Mouse (Mus musculus): ENCODE measurements around the gene Slc41a2. TPM values are rescaled to one million over a fixed set of nuclear protein-coding genes. Genes with fewer than 3 reads are reported as not detected.
A peak's percentile ranks its signal among the peaks of the same experiment; 100 is the strongest.

Gene Slc41a2
- total RNA-seq, 4 experiments from 2014 or later = 0.88 to 2.9 (median 1.9) TPM

- no peak for DNase-seq (ENCODE audit: low spot score)
Measured at GRCm38 (mm10) chr10:83320396-83320795, 17.3 kb downstream of the Slc41a2 start.

GRCm38 (mm10) chr10:83313033-83313432 is 24.6 kb downstream of the Slc41a2 start:
- no peak for DNase-seq (ENCODE audit: low spot score)

DNA sequence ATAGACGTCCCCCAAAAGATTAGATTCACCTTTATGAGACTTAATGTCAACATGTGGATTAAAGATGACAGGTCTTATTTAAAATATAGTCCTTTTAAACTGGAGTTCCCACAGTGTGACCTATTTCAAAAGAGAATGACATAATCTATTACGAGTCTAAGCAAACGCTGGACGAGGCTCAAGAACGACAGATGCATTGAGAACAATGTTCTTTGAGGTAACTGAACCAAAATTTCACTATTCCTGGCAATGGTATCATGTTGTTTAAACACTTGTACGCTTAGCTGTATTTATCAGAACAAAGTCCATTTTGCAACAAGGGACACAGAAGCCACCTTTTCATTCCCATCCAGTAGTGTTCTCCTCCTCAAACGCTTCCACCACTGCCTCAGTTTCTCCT is 27.3 kb downstream of the Slc41a2 start:
- no peak for DNase-seq (ENCODE audit: low spot score)

- DNase-seq (ENCODE audit: low spot score) = peak; percentile 48
Measured at GRCm38 (mm10) chr10:83301687-83302086, 36.0 kb downstream of the Slc41a2 start.

- no peak for DNase-seq (ENCODE audit: low spot score)
Measured at GRCm38 (mm10) chr10:83301054-83301453, 36.6 kb downstream of the Slc41a2 start.

GRCm38 (mm10) chr10:83297017-83297416 is 40.7 kb downstream of the Slc41a2 start:
- no peak for DNase-seq (ENCODE audit: low spot score)

- no peak for DNase-seq (ENCODE audit: low spot score)
Measured at GRCm38 (mm10) chr10:83294746-83295145, 42.9 kb downstream of the Slc41a2 start.

DNA sequence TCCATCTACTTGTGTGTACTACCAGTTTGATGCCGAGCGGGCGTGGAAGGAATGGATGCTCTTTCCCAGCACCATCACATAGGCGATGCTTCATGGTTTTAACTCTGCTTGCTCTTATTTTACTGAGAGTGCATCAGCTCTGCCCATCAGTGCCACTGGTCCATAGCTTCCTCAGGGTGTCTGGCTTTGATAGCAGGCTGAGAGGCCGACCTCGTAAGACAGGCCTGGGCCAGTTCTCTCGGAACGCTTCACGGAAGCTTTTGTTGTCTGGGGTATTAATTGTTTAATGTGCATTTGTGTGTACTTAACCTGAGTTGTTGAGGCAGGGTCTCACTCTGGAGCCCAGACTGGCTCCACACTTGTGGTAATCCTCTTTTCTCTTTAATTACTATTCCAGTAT is 44.3 kb downstream of the Slc41a2 start:
- DNase-seq (ENCODE audit: low spot score) = no peak

DNA sequence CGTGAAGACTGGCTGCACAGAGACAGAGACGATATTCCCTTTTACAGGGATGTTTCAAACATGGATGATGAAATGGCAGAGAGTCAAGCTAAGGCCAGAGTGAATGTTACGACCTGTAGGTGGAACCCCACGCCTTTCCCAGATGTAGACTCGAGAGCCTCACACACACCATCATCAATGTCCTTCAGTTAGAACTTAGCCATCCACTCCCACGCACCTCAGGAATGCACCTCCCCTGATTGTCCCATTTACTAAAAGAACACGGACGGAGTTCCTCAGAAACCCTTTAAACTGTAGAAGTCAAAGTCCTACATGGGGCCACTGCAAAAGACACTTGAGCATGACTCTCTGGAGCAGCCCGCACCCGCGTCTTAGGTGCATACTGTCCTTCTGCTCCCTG is 46.0 kb downstream of the Slc41a2 start:
- no peak for DNase-seq (ENCODE audit: low spot score)

DNA sequence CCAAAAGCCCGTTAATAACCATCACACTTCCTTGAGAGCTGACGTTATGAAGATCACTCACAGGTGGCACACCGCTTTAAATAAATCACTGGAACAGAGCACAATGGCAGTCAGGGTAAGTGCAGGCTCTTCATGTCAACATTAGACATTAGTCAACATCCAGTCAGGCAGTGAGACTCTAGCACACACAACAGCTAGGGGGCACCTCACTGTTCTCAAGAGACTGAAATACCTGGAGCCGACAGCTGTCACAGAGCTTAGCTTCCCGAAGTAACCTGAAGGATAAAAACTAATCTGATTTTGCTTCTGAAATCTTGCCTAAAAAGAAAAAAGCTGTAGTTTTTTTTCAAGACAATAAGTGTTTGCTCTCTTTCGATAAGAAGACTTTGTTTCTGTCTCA is 49.9 kb downstream of the Slc41a2 start:
- no peak for DNase-seq (ENCODE audit: low spot score)

DNA sequence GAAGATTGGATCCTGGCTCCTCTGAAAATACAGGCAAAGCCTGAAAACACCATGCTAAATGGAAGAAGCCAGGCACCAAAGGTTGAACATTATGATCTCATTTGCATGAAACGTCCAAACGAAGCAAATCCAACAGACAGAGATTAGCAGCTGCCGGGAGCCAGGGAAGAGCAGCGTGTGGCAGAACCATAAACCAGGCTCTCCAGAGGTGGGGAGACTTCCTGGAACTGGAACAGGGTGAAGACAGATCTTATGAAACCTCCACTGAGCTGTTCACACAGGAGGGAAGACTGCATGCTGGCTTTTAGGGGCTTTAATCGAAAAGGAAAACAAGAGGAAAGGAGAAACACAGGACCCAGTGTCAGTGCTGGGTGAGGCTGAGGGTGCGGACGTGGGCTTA is 51.3 kb downstream of the Slc41a2 start:
- DNase-seq (ENCODE audit: low spot score) = no peak

DNA sequence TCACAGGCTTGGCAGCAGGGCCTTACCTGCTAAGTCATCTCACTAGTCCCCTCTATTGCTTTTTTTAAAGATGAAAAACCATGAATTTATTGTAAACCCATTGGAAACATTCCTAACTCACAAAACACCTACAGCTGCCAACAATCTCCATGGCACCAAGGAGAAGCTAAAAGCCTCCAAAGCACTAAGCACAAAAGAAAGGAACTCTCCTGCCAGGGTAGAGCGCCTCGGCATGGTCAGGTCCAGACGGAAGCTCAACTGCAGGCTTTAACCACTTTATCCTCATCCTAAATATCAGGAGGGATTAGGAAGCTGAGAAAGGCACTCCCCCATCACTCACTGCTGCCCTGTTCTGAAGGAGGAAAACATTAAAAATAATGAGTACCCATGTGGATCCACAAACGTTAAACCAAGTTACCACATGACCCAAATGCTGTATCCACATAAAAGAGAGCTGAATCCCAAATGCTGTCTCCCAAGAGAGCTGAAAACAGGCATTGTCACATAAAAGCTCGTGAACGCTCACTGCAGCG is 51.9 kb downstream of the Slc41a2 start:
- no peak for DNase-seq (ENCODE audit: low spot score)

- no peak for DNase-seq (ENCODE audit: low spot score)
Measured at GRCm38 (mm10) chr10:83284916-83285315, 52.8 kb downstream of the Slc41a2 start.

DNA sequence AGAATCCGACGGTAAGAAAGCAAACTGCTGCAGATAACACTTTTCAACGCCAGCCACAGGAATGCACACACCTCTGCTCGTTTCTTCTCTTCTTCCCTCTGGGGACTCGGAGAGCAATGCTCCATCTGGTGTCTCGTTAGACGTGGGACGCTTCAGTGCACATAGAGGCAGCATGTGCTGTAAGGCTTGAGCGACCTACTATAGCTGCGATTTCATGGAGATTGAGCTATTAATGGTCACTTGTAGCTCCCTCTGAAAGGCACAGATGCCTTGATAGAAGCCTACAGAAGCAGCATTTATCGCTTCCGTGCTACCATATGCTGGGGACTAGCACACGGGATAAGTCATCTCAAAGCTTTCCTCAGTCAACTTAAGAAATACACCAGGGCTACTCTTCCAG is 71.0 kb downstream of the Slc41a2 start:
- no peak for DNase-seq (ENCODE audit: low spot score)

GRCm38 (mm10) chr10:83266241-83266640 is 71.4 kb downstream of the Slc41a2 start:
- DNase-seq (ENCODE audit: low spot score) = no peak

DNA sequence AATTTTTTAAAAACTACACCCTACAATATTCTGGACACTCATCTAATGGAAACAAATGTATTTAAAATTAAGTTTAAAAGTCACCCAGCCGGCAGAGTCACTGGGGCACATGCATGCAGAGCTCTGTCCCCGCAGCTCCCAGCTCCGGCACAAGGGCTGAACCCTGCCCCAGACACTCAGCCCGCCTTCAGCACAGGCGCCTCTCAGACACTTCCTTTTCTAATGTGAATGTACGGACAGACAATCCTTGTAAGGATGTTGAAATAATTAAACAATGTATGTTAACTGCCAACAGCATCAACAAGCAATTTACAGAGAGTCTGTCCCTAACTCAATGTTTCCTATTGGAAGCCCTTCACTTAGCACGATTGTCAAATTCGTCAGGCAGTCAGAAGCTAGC is 73.0 kb downstream of the Slc41a2 start:
- no peak for DNase-seq (ENCODE audit: low spot score)

DNA sequence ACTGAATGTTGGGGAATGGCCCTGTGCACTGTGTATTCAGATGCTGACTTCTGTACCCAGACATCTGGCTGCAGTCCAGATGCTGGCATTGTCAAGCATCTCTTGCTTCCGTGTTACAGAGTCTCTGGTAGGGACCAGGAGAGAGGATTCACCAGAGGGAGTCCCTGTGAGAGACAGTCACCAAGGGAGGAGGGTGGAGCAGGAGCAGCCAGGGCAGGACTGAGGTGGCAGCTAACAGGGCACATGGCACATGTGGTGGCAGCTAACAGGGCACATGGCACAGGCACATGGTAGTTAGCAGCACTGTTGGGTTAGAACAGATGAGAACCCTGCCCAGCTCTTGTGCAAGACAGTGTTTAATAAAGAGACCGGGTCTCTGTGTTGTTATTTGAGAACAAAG is 73.6 kb downstream of the Slc41a2 start:
- DNase-seq (ENCODE audit: low spot score) = no peak

GRCm38 (mm10) chr10:83261264-83261663 is 76.4 kb downstream of the Slc41a2 start:
- DNase-seq (ENCODE audit: low spot score) = no peak

- DNase-seq (ENCODE audit: low spot score) = no peak
Measured at GRCm38 (mm10) chr10:83251377-83251776, 86.3 kb downstream of the Slc41a2 start.

DNA sequence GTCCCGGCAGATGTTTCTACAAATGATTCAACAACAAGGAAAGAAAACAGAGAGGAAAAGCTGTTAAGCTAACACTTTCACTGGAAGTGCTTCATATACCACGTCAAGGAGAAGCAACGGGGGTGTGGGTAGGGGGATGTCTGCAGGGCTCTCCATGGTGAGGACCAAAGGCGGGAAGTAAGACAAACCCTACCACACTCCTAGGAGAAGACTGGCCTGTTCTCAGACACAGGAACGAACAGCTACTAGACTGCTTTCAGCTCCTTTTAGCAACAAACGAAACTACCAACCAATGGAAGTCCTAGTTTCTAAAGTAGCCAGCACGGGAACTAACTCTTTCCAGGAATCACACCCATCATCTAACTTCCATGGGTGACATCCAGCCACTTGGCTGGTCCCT is 89.6 kb downstream of the Slc41a2 start:
- no peak for DNase-seq (ENCODE audit: low spot score)

DNA sequence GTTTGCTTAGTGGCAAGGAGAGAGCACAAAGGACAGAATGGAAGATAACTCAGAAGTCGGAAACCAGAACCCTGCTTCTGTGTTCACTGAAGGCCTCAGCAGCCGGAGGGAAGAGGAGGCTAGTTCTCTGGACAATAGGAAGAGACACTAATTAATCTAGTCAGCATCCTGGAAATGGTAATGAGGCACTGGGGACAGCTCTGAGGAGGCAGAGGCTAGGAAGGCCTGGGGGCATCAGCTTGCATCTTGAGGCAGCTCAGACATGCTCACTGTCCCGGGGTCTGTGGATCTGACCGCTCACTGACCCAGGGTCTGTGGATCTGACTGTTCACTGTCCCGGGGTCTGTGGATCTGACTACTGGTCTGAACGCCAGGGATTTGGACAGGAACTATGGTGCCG is 92.0 kb downstream of the Slc41a2 start:
- DNase-seq (ENCODE audit: low spot score) = no peak

DNA sequence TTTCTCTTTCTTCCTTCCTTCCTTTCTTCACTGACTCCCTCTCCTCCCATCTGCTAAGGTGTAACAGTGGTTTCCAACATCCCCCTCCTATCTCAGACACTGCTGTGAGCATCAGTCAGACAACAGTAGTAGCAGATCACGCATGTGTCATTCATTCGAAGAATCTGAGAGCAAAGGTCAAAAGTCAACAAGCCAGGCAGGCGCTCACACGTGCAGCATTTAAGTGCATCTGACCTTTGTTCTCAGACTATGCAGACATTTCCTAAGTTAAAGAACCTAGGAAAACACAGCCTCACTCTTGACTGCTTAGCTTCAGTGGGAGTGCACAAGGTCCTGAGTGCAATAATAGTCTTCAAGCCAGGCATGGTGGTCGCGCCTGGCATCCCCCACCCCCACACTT is 93.6 kb downstream of the Slc41a2 start:
- DNase-seq (ENCODE audit: low spot score) = no peak

DNA sequence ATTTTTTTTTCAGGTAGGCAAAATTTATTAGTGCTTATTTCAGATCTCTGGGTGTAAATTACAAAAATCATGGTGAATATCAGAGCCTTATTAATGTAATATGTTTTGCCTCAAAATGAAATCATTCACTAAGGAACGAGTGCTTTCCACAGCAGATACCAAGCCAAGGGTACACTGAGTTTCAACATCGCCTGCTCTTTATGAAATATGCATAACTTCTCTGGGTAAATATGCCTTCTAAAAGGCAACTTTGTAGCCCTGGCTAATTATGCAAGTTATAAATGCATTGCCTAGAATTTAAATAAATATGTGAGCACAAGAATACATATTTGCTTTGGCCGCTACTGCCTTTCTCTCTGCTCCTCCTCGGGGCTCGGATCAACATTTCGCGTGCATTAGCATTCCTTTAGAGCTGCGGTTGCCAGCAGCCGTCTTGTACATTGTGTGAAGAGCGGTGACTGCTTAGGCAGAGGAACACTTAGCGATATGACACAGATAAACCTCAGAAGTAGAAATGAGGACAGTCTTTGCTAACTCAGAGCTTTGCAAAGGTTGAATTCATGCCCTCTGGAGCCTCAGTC is 95.5 kb downstream of the Slc41a2 start:
- DNase-seq (ENCODE audit: low spot score) = no peak

- no peak for DNase-seq (ENCODE audit: low spot score)
Measured at GRCm38 (mm10) chr10:83234391-83234790, 103.3 kb downstream of the Slc41a2 start.
